Mouse (Mus musculus): ENCODE data around the gene Pgls.

Gene Pgls

GRCm38 (mm10) chr8:71591471-71592373 is at the start of gene Pgls:
Pgls (plus strand) TSS chr8:71592176.
- DNase-seq (ENCODE audit: low read depth, low spot score): peak; percentile 95

- peak; percentile 97 for DNase-seq (ENCODE audit: low read depth, low spot score)
These were observed 49.2 kb upstream of the Pgls start, which contains the start of gene Mvb12a for GRCm38 (mm10) chr8:71542632-71543343. Mvb12a (plus strand) TSS chr8:71542922.

- no peak for DNase-seq (ENCODE audit: low read depth, low spot score)
These were observed 48.2 kb upstream of the Pgls start for GRCm38 (mm10) chr8:71543755-71544154.

- DNase-seq (ENCODE audit: low read depth, low spot score): no peak
These were observed 46.9 kb upstream of the Pgls start for GRCm38 (mm10) chr8:71545053-71545452.

- no peak for DNase-seq (ENCODE audit: low read depth, low spot score)
These were observed 44.4 kb upstream of the Pgls start for GRCm38 (mm10) chr8:71547590-71547989.

- no peak for DNase-seq (ENCODE audit: low read depth, low spot score)
These were observed 41.2 kb upstream of the Pgls start for GRCm38 (mm10) chr8:71550754-71551153.

GRCm38 (mm10) chr8:71552770-71553169 is 39.2 kb upstream of the Pgls start:
- no peak for DNase-seq (ENCODE audit: low read depth, low spot score)

- DNase-seq (ENCODE audit: low read depth, low spot score): no peak
These were observed 38.0 kb upstream of the Pgls start for GRCm38 (mm10) chr8:71554001-71554400.

GRCm38 (mm10) chr8:71554644-71555043 is 37.3 kb upstream of the Pgls start:
- DNase-seq (ENCODE audit: low read depth, low spot score): no peak

GRCm38 (mm10) chr8:71558071-71558957 is 33.7 kb upstream of the Pgls start, which contains the start of gene Tmem221:
Tmem221 (minus strand) TSS chr8:71558871.
- DNase-seq (ENCODE audit: low read depth, low spot score): peak; percentile 55

- DNase-seq (ENCODE audit: low read depth, low spot score): peak; percentile 87
These were observed 32.9 kb upstream of the Pgls start for GRCm38 (mm10) chr8:71558958-71559690.

- no peak for DNase-seq (ENCODE audit: low read depth, low spot score)
These were observed 31.9 kb upstream of the Pgls start for GRCm38 (mm10) chr8:71560071-71560470.

- no peak for DNase-seq (ENCODE audit: low read depth, low spot score)
These were observed 31.2 kb upstream of the Pgls start for GRCm38 (mm10) chr8:71560765-71561164.

- peak; percentile 92 for DNase-seq (ENCODE audit: low read depth, low spot score)
These were observed 30.6 kb upstream of the Pgls start for GRCm38 (mm10) chr8:71561401-71561800.

- peak; percentile 87 for DNase-seq (ENCODE audit: low read depth, low spot score)
These were observed 29.2 kb upstream of the Pgls start for GRCm38 (mm10) chr8:71562751-71563150.

GRCm38 (mm10) chr8:71563992-71564391 is 28.0 kb upstream of the Pgls start:
- DNase-seq (ENCODE audit: low read depth, low spot score): peak; percentile 24

GRCm38 (mm10) chr8:71566501-71566900 is 25.5 kb upstream of the Pgls start, which contains the start of gene Nxnl1:
Nxnl1 (minus strand) TSS chr8:71566601.
- no peak for DNase-seq (ENCODE audit: low read depth, low spot score)

- DNase-seq (ENCODE audit: low read depth, low spot score): no peak
These were observed 24.4 kb upstream of the Pgls start for GRCm38 (mm10) chr8:71567587-71567986.

- no peak for DNase-seq (ENCODE audit: low read depth, low spot score)
These were observed 23.5 kb upstream of the Pgls start, which contains the start of gene Slc27a1 for GRCm38 (mm10) chr8:71568387-71568937. Slc27a1 (plus strand) TSS chr8:71568882.

GRCm38 (mm10) chr8:71568941-71569340 is 23.0 kb upstream of the Pgls start:
- DNase-seq (ENCODE audit: low read depth, low spot score): no peak
